Mouse (Mus musculus) intestine, postnatal 0 days (tissue): Measurements from ENCODE around the gene Tesc. TPM values are rescaled to one million over a fixed set of nuclear protein-coding genes. Genes with fewer than 3 reads are reported as not detected.

Experiments used
- ATAC-seq: fragments of 200-750 bp; cut with Nextera tagmentation; 2 replicates; pipeline ENCODE4 v1.8.0; 2017; ENCODE audit warnings: mild to moderate bottlenecking, moderate TSS enrichment, moderate library complexity
- H3K27ac ChIP-seq: fragments of 300-500 bp; sonication (generic); 2 replicates; pipeline ENCODE4 v1.5.1; 2014; ENCODE audit warnings: mild to moderate bottlenecking, low read depth, low read length, moderate library complexity
- H3K27me3 ChIP-seq: fragments of 300-500 bp; sonication (generic); replicated peaks from 2 replicates; pipeline ENCODE4 v1.6.1; 2014; ENCODE audit warnings: low read length, mixed read lengths; ENCODE audit not compliant: control insufficient read depth, insufficient read depth
- H3K36me3 ChIP-seq: fragments of 300-500 bp; sonication (generic); 2 replicates; pipeline ENCODE4 v1.6.1; 2014; ENCODE audit warnings: mild to moderate bottlenecking, moderate library complexity; ENCODE audit not compliant: control insufficient read depth, insufficient read depth
- H3K4me1 ChIP-seq: fragments of 300-500 bp; sonication (generic); replicated peaks from 2 replicates; pipeline ENCODE4 v1.6.1; 2014; ENCODE audit warnings: antibody characterized with exemption, low read length, mixed read lengths; ENCODE audit not compliant: control insufficient read depth, insufficient read depth
- H3K4me2 ChIP-seq: fragments of 300-500 bp; sonication (generic); replicated peaks from 2 replicates; pipeline ENCODE4 v1.6.1; 2014; ENCODE audit warnings: low read depth, mild to moderate bottlenecking, moderate library complexity
- H3K4me3 ChIP-seq: fragments of 300-500 bp; sonication (generic); 2 replicates; pipeline ENCODE4 v1.5.1; 2014; ENCODE audit warnings: low read depth, low read length
- H3K9ac ChIP-seq: fragments of 300-500 bp; sonication (generic); 2 replicates; pipeline ENCODE4 v1.6.1; 2014; ENCODE audit warnings: mild to moderate bottlenecking, low read depth, low read length
- H3K9me3 ChIP-seq: fragments of 300-500 bp; sonication (generic); 2 replicates; pipeline ENCODE4 v1.6.1; 2016; ENCODE audit warnings: mixed run types; ENCODE audit not compliant: control insufficient read depth
- CTCF ChIP-seq: sonication (generic); IDR thresholded peaks from 2 replicates; pipeline ENCODE4 v1.5.1; 2016; ENCODE audit warnings: low read depth, mild to moderate bottlenecking, control low read depth, antibody characterized with exemption, moderate library complexity
- WGBS: fragments of 180-500 bp; shearing (Covaris S2); extraction: QIAGEN DNeasy Blood & Tissue Kit; methylation state at CpG from one replicate; pipeline ENCODE4 v1.1.7; 2014; 5-methylcytosine and 5-hydroxymethylcytosine counted together
- polyA plus RNA-seq: library from polyadenylated mRNA; unstranded; fragments of >200 nt; fragmentation: Nextera tagmentation; extraction: Ambion mirVana; gene quantifications from 2 replicates; pipeline ENCODE4 v1.2.1, GENCODE M21; 2015

Gene Tesc
- polyA plus RNA-seq, 1 experiment from 2014 or later = 2.8 TPM

- Histone ChIP-seq H3K36me3 (peaks cover 50% of the 10 kb centered on the region), H3K27me3 (no peaks in the 10 kb centered on the region), H3K9me3 (no peaks in the 10 kb centered on the region), H3K4me1 (no peaks in the 10 kb centered on the region), H3K4me3 (no peak overlapping the region), H3K27ac (no peak overlapping the region), H3K4me2 (no peak overlapping the region), H3K9ac (no peak overlapping the region)
- WGBS = 79% methylated on average over 11 of the region's 11 CpGs
- no peak for ATAC-seq
- TF ChIP-seq CTCF = peak; percentile 37
Observed at GRCm38 (mm10) chr5:118093321-118094035, 65.9 kb downstream of the Tesc start.

GRCm38 (mm10) chr5:118095433-118095832 lies 67.9 kb downstream of the Tesc start:
- ATAC-seq = no peak
- Histone ChIP-seq H3K27ac (no peak overlapping the region), H3K9ac (no peak overlapping the region), H3K27me3 (no peaks in the 10 kb centered on the region), H3K4me1 (no peaks in the 10 kb centered on the region), H3K9me3 (no peaks in the 10 kb centered on the region), H3K36me3 (peaks cover 44% of the 10 kb centered on the region), H3K4me3 (no peak overlapping the region), H3K4me2 (no peak overlapping the region)
- no peak for TF ChIP-seq CTCF
- 88% methylated on average over 11 of the region's 11 CpGs for WGBS

GRCm38 (mm10) chr5:118095849-118096248 lies 68.3 kb downstream of the Tesc start:
- Histone ChIP-seq H3K4me1 (no peaks in the 10 kb centered on the region), H3K4me2 (no peak overlapping the region), H3K4me3 (no peak overlapping the region), H3K9ac (no peak overlapping the region), H3K27ac (no peak overlapping the region), H3K27me3 (no peaks in the 10 kb centered on the region), H3K36me3 (peaks cover 40% of the 10 kb centered on the region), H3K9me3 (no peaks in the 10 kb centered on the region)
- 81% methylated on average over 4 of the region's 4 CpGs for WGBS
- ATAC-seq = no peak
- no peak for TF ChIP-seq CTCF

- no peak for ATAC-seq
- Histone ChIP-seq H3K4me3 (no peak overlapping the region), H3K36me3 (peaks cover 35% of the 10 kb centered on the region), H3K27ac (no peak overlapping the region), H3K27me3 (no peaks in the 10 kb centered on the region), H3K4me2 (no peak overlapping the region), H3K9me3 (no peaks in the 10 kb centered on the region), H3K4me1 (no peaks in the 10 kb centered on the region), H3K9ac (no peak overlapping the region)
- 90% methylated on average over 3 of the region's 3 CpGs for WGBS
- no peak for TF ChIP-seq CTCF
Observed at GRCm38 (mm10) chr5:118096317-118096716, 68.8 kb downstream of the Tesc start.

- 69% methylated on average over 11 of the region's 11 CpGs for WGBS
- Histone ChIP-seq H3K4me2 (no peak overlapping the region), H3K27me3 (no peaks in the 10 kb centered on the region), H3K36me3 (peaks cover 19% of the 10 kb centered on the region), H3K27ac (no peak overlapping the region), H3K9ac (no peak overlapping the region), H3K4me1 (no peaks in the 10 kb centered on the region), H3K4me3 (no peak overlapping the region), H3K9me3 (no peaks in the 10 kb centered on the region)
- ATAC-seq = no peak
- no peak for TF ChIP-seq CTCF
Observed at GRCm38 (mm10) chr5:118099069-118099869, 71.7 kb downstream of the Tesc start.

- H3K9me3 ChIP-seq = no peaks in the 10 kb centered on the region
- no peak overlapping the region for H3K27ac ChIP-seq
- H3K9ac ChIP-seq = no peak overlapping the region
- ATAC-seq = no peak
- WGBS = 62% methylated on average over 8 of the region's 8 CpGs
- no peak overlapping the region for H3K4me2 ChIP-seq
- TF ChIP-seq CTCF = no peak
- H3K4me1 ChIP-seq = no peaks in the 10 kb centered on the region
- H3K27me3 ChIP-seq = no peaks in the 10 kb centered on the region
- peaks cover 12% of the 10 kb centered on the region for H3K36me3 ChIP-seq
- no peak overlapping the region for H3K4me3 ChIP-seq
Observed at GRCm38 (mm10) chr5:118099870-118100478, 72.4 kb downstream of the Tesc start.
